Comparison of ENCODE assay signal across 1 mouse cellular context in genomic region chr15:83567728-83568127, GRCm38 (mm10).
A peak's percentile ranks its signal among the peaks of the same experiment; 100 is the strongest.
TF ChIP-seq lines count a peak whose summit lies in the region.

No protein-coding gene starts in this region.

TF ChIP-seq in MEL, 35 proteins besides CTCF, POLR2A, EP300 and RAD21:
- no peak for TF ChIP-seq JUND (IDR thresholded peaks at IDR 0.05; ENCODE audit: low read depth, low read length)
- TF ChIP-seq TAL1 (IDR thresholded peaks at IDR 0.05; ENCODE audit: low read length): 0 out of 2 replicates have a peak, but pooled peaks have one; percentile 2
- TF ChIP-seq BHLHE40 (IDR thresholded peaks at IDR 0.05; ENCODE audit: borderline replicate concordance, low read depth, low read length): no peak
